Mouse (Mus musculus): ENCODE measurements around the gene 3110082J24Rik.
"Not testable (repeated sequence)": the region's sequence is repeated elsewhere in the genome, so short reads cannot be mapped to it uniquely, and the experiment has no call there.

The 3110082J24Rik gene

GRCm38 (mm10) chr5:30071677-30072076, 34.2 kb downstream of the 3110082J24Rik start:
- DNase-seq: no peak

- DNase-seq: no peak
Measured at GRCm38 (mm10) chr5:30067726-30068125, 38.2 kb downstream of the 3110082J24Rik start.

GRCm38 (mm10) chr5:30059607-30060006, 46.3 kb downstream of the 3110082J24Rik start:
- DNase-seq: not testable (repeated sequence)

- DNase-seq: no peak
Measured at GRCm38 (mm10) chr5:30058216-30058731, 47.6 kb downstream of the 3110082J24Rik start.
